ENCODE assay signal across 25 mouse cellular contexts in genomic region chrX:103499374-103499773, GRCm38 (mm10).
DNase-seq lines count a peak whose midpoint lies in the region; ATAC-seq and TF ChIP-seq lines count a peak whose summit lies in the region.
"Had no signal": no experiment of that assay in that cellular context is flagged by ENCODE, and none has a peak within 500 bp of the region (broad histone marks: within the 10 kb centered on the region; RNA-seq: fewer than 3 reads in every experiment).

No protein-coding gene starts in this region.

- 44% methylated on average over 3 of the region's 3 CpGs for WGBS in heart, postnatal 0 days
- 97% methylated on average over 3 of the region's 3 CpGs for WGBS in kidney, adult 2 months

- H3K4me1 ChIP-seq in heart, postnatal 0 days (ENCODE audit: control insufficient read depth, insufficient read depth): peaks cover 6% of the 10 kb centered on the region; the same call in 1 of the 2 replicates
- H3K4me1 ChIP-seq in kidney, adult 2 months (ENCODE audit: control insufficient read depth, insufficient read depth, low read length): peaks cover 13% of the 10 kb centered on the region; the same call in 1 of the 2 replicates
- H3K4me1 ChIP-seq: embryonic facial prominence, embryonic 12.5 days; embryonic facial prominence, embryonic 15.5 days; intestine, embryonic 15.5 days had no signal

- TF ChIP-seq POLR2A in kidney, adult 2 months (IDR thresholded peaks at IDR 0.05; ENCODE audit: low read depth, low read length): no peak

- no peak overlapping the region for H3K4me3 ChIP-seq in heart, postnatal 0 days (ENCODE audit: low read depth, low read length)
- no peak overlapping the region for H3K4me3 ChIP-seq in kidney, adult 2 months (ENCODE audit: insufficient read depth, low read depth, low read length)
- H3K4me3 ChIP-seq: embryonic facial prominence, embryonic 12.5 days; embryonic facial prominence, embryonic 15.5 days; gastrocnemius, adult 2 months; heart, adult 2 months; hindbrain, embryonic 10.5 days; hindbrain, embryonic 13.5 days; intestine, embryonic 15.5 days had no signal

- H3K9ac ChIP-seq in heart, postnatal 0 days (replicated peaks; ENCODE audit: low read depth, low read length): no peak overlapping the region
- H3K9ac ChIP-seq: embryonic facial prominence, embryonic 12.5 days; embryonic facial prominence, embryonic 15.5 days; forebrain, postnatal 0 days; hindbrain, embryonic 13.5 days; intestine, embryonic 15.5 days had no signal

- peaks cover 12% of the 10 kb centered on the region for H3K36me3 ChIP-seq in heart, postnatal 0 days (replicated peaks; ENCODE audit: control insufficient read depth, insufficient read depth, low read length)
- H3K36me3 ChIP-seq in kidney, adult 2 months (ENCODE audit: control insufficient read depth, insufficient read depth, low read length): no peaks in the 10 kb centered on the region; the same call in 1 of the 2 replicates

- intact Hi-C loops in heart, postnatal 25 days (cut with DNase I): no loop called here

- H3K27me3 ChIP-seq in heart, postnatal 0 days (ENCODE audit: control insufficient read depth, insufficient read depth, low read length): no peaks in the 10 kb centered on the region
- H3K27me3 ChIP-seq in kidney, adult 2 months (replicated peaks; ENCODE audit: control insufficient read depth, insufficient read depth, low read length): no peaks in the 10 kb centered on the region
- H3K27me3 ChIP-seq: embryonic facial prominence, embryonic 12.5 days; embryonic facial prominence, embryonic 15.5 days; hindbrain, embryonic 13.5 days; intestine, embryonic 15.5 days had no signal

- no peak for TF ChIP-seq CTCF in heart, postnatal 0 days (IDR thresholded peaks at IDR 0.05; ENCODE audit: low read depth)
- TF ChIP-seq CTCF in kidney, adult 2 months (conservative IDR thresholded peaks at IDR 0.05; ENCODE audit: insufficient read depth, insufficient read length, low read depth, low read length): no peak

- no peak for TF ChIP-seq EP300 in heart, postnatal 0 days (IDR thresholded peaks at IDR 0.05; ENCODE audit: low read depth)

- no peaks in the 10 kb centered on the region for H3K9me3 ChIP-seq in heart, postnatal 0 days (replicated peaks; ENCODE audit: control insufficient read depth, low read length)
- H3K9me3 ChIP-seq: embryonic facial prominence, embryonic 12.5 days; embryonic facial prominence, embryonic 15.5 days; hindbrain, embryonic 10.5 days; hindbrain, embryonic 13.5 days; intestine, embryonic 15.5 days had no signal

- H3K27ac ChIP-seq in heart, postnatal 0 days (ENCODE audit: low read depth): no peak overlapping the region
- peak overlapping the region; percentile 39; the same call in 1 of the 2 replicates for H3K27ac ChIP-seq in kidney, adult 2 months (ENCODE audit: insufficient read depth, low read depth, low read length)
- H3K27ac ChIP-seq: embryonic facial prominence, embryonic 12.5 days; embryonic facial prominence, embryonic 15.5 days; gastrocnemius, adult 2 months; heart, adult 2 months; hindbrain, embryonic 10.5 days; hindbrain, embryonic 13.5 days; intestine, embryonic 15.5 days had no signal

- H3K4me2 ChIP-seq in heart, postnatal 0 days (ENCODE audit: low read depth, low read length): no peak overlapping the region
- H3K4me2 ChIP-seq: embryonic facial prominence, embryonic 12.5 days; embryonic facial prominence, embryonic 15.5 days; hindbrain, embryonic 13.5 days; intestine, embryonic 15.5 days had no signal

- DNase-seq in heart, postnatal 0 days (ENCODE audit: low spot score): peak; percentile 35
- DNase-seq in heart, postnatal 25 days (ENCODE audit: low spot score): no peak
- DNase-seq in kidney, adult 2 months: no peak
- DNase-seq in kidney, postnatal 14 days: no peak
- peak; percentile 9 for DNase-seq in lung, postnatal 36 days
- DNase-seq in lung, postnatal 10 days: no peak
- no peak for DNase-seq in adrenal gland, postnatal 14 days
- DNase-seq: adrenal gland, adult 8-10 months; adrenal gland, postnatal 36 days; cerebellum, adult 11 months; cerebellum, adult 2 months; cerebellum, adult 9-11 months; cerebellum, postnatal 25 days; forebrain, postnatal 0 days; gastrocnemius, adult 2 months; gastrocnemius, postnatal 14 days had no signal

- ATAC-seq in heart, postnatal 0 days (ENCODE audit: insufficient read depth, low read depth): no peak
- ATAC-seq: CD4-positive, CD25-positive, alpha-beta regulatory T cell, adult 4 months; forebrain, embryonic 14.5 days; forebrain, postnatal 0 days; hindbrain, embryonic 16.5 days; intestine, embryonic 15.5 days had no signal

Comparison
In these comparisons a context has a peak if more than half of its experiments do, and no peak if none do; other contexts are left out.
1. DNase-seq: peak in heart, postnatal 0 days (single experiment) and lung, postnatal 36 days (single experiment); none in heart, postnatal 25 days (single experiment), kidney, adult 2 months (single experiment), kidney, postnatal 14 days (single experiment), lung, postnatal 10 days (single experiment) and adrenal gland, postnatal 14 days (single experiment).